Mouse (Mus musculus): ENCODE data around the gene Gm11032.
"Not testable (repeated sequence)": the region's sequence is repeated elsewhere in the genome, so short reads cannot be mapped to it uniquely, and the experiment has no call there.

Gm11032 gene

DNA sequence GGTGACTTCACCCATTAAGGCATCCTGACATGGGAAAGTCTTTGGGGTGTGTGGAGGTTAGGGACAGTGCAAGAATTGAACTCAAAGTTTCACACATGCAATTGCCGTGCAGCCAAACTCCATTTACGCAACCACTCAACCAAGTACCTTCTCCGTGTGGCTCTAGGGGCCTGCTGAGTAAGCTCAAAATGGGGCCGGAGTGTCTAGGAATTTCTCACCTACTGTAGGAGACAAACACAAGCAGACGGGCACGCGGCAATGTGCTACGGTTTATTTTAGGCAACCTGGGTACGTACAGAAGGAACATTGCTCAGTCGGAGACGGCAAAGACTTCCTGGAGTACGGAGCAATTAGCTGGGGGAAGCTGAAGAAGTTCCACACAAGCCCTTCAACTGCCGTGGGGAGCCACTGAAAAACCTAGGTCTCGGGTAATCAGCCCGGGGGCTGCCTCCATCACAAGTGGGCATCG is at the start of gene Gm11032:
Gene Gm11032, plus strand, starts transcription at position 51 of the 469 bp plus-strand sequence.
- no peak for DNase-seq (ENCODE audit: low spot score)

DNA sequence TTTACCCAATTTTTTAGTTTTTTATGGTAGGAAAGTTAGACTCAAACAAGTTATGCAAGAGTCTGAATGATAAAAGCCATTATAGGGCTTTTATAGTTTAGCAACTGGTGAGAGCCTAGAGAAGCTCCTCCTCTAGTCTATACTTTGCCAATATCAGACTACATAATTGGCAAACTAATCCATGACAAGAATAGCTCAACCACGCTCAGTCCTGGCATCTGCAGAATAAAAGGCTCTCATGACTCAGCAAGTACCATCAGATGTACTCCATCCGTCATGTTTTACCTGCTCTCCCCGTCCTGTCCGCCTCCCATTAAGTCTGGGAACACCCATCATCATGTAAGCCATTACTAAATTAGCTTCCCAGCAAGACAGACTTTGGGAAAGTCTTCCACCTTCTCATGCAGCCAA is 48.4 kb upstream of the Gm11032 start:
- no peak for DNase-seq (ENCODE audit: low spot score)

DNA sequence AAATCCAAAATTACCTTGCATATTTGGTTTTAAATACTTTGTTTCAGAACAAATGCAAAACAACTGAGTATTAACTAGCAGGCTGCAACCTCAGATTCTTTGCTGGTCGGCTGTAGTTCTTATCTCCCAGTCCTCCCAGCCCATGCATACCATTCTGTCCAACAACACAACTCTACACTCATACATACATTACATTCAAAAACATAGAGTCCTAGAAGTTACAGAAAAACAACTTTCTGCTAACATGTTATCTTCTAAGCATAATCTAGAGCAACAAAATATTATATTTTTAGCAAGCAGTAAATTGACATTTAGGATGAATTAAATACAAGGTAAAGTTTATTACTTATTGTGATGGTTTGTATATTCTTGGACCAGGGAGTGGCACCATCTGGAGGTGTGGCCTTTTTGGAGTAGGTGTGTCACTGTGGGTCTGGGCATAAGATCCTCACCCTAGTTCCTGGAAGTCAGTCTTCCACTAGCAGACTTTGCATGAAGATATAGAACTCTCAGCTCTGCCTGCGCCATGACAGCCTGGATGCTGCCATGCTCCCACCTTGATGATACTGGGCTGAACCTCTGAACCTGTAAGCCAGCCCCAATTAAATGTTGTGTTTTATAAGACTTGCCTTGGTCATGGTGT is 43.7 kb upstream of the Gm11032 start:
- DNase-seq (ENCODE audit: low spot score), result not testable (repeated sequence)

DNA sequence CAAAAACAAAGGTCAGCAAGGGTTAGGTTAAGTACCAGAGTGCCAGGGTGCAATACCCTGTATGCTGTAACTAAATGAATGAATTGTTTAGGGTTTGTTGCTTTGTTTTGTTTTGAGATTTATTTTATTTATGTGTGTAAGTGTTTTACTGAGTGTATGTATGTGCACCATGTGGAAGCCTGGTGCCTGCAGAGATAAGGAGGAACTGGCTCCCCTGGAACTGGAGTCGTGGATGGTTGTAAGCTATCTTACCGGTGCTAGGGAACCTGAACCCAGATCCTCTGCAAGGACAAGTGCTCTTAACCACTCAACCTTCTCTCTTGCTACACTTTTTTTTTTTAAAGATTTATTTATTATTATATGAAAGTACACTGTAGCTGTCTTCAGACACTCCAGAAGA is 42.8 kb upstream of the Gm11032 start:
- DNase-seq (ENCODE audit: low spot score), result no peak

DNA sequence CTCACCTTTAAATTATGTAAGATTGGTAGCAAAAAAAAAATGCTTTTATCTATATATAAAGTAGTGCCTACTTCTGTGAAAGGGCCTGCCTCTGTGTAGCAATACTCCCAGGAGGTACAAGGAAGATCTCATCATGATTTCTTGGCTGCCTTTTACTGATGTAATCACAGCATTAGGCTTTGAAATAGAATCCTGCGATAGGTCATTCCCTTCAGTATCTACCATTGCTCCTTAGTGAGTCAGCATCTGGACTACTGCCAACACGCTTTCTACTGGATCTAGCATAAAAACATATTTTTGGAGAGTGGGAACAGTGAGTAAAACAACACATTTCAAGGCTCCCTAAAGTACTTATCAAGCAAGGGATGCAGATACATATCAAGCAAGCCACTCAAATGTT is 41.2 kb upstream of the Gm11032 start:
- no peak for DNase-seq (ENCODE audit: low spot score)

DNA sequence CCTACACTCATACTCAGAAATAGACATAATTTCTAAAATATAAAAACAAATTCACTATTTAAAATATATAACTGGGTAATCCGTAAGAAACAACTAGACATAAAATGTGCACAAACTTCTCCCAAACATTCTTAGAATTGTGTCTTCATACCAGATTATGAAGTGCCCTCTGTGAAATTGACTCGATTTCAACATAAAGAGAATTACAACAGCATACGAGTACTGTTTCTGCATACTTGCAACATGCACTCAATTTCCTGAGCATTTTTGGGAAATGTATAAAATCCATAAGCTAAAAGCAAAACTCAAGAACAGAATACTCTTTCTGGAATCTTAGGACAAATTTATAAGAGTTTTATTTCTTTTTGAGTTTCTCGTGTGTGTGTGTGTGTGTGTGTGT is 28.1 kb upstream of the Gm11032 start:
- no peak for DNase-seq (ENCODE audit: low spot score)

DNA sequence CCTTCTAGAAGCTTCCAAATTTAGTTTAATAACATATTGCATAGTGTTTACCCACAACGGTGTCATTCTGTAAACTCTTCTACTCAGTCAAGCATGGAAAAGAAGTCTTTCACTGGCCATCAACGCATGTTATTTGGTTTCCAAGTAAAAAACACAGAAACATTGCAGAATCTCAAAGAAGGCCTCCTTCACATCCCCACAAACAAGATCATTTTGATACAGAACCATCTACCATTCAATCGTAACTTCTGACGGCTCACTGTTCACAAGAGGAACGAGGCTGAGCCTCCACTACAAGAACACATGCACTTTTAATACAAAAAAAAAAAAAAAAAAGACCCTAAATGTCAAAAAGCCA is 26.4 kb upstream of the Gm11032 start:
- DNase-seq (ENCODE audit: low spot score), result no peak

DNA sequence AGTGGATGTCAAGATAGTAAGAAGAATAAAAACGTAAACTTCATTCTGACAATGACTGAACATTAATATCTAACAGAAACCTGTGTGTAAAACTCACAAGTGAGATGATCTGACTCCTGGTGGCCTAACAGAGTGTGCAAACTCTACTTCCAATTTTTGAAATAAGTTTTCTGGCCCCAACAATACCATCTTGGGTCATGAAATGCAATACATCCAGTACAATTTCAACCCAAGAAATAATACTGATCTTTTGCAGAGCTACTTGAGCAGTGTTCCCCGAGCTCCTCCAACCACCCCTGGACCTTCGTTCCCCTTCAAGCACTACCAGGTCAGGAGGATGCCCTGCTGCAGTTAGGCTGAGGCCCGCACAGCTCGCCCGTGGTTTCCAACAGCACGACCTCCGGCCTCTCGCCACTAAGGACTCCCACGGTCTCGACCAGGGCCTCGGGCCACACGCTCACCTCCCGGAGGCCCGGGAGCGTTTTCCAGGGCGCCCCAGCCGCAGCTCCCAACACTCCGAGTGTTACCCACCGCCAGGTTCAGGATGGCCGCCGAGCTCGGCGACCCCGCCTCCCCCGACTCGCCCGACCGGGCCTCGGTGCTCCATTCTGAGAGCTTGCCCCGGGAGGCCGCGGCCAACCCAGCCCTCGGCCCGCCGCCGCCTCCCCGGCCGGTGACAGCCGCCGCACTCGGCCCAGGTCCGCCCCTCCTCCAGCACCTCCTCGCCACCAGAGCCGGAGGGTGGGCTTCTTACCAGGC is 25.8 kb upstream of the Gm11032 start:
- DNase-seq (ENCODE audit: low spot score), result peak; percentile 82

DNA sequence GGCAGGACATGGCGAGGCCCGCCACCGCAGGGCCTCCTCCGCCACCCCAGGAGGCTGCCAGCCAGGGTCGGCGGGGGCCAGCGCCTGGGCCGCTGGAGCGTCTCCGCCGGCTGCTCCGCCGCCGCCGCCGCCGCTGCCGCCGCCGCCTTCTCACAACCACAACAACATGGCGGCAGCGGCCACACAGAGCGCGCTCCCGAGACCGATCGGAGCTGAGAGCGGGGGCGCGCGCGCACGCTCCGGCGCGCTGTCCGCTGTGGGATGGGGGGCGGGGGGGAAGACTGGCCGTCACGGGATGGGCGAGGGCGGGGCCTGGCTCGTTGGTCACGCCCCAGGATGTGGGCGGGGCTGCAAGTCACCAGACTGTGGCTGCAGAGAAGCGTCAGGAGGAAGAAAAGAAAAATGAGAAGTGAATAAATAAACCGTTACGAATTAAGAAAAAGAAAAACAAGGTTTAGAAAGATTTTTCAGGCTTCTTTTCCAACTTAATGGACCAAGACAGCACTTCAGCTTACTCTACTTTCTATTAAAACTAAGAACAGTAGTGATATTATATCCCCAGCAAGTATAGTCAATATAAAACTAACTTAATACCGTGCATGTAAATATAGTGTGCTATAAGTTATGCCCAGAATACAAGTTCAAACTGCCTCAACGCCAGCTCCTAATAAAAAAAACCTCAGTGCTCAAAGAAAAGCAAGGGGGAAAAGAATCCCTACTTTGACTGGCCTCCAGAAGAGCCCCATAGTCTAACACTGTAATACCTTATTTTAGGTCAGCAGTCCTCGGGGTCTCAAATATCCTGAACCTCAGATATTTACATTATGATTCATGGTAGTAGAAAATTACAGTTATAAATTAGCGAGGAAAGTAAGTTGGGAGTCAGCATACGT is 25.0 kb upstream of the Gm11032 start, which contains the start of gene Mtmr3:
Gene Mtmr3, minus strand, starts transcription at position 256 of the 893 bp plus-strand sequence.
- peak; percentile 94 for DNase-seq (ENCODE audit: low spot score)

DNA sequence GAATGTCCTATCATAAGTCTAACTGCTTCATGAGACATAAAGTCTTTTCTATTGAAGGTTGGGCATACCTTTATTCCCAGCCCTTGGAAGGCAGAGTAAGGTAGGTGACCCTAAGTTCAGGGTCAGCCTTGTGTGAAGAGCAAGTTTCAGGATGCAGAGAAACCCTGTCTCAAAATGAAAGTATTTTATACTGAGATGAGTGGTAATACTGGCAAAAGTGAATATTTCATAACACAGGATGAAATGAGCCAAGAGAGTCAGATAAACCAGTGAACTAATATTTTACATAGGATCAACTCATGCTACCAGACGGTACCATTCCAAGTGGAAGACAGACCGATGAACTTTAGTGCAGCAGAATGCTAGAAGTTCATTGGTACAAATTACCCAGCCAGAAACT is 21.5 kb upstream of the Gm11032 start:
- no peak for DNase-seq (ENCODE audit: low spot score)

DNA sequence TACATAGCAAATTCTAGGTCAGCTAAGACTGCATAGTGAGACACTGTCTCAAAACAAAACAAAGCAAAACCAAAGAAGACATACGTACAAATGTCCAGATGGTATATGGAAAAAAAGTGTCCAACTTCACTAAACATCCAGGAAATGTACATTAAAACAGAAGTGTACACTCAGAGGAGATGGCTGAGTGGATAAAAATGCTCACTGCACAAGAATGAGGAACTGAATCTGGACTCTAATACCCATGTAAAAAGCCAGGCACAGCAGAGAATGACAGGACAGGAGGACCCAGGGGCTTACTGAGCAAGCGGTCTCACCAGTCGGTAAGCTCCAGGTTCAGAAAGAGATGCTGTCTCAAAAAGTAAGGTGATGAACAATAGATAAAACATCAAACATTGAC is 20.0 kb upstream of the Gm11032 start:
- DNase-seq (ENCODE audit: low spot score), result no peak

DNA sequence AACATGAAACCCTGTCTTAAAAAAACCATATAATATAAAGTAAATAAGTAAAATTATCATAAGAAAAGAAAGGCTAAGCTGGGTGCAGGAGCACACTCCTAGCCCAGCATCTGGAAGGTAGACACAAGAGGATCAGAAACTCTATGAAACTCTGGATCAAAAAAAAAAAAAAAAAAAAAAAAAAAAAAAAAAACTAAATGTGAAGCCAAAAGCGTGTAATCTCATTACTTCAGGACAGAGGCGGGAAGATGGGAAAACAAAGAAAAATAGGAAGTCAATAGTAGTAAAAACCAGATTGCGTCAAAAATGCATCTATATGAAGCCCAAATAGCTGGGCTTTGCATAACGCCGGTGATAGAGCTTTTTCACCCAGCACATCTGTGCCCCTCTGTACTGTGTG is 18.0 kb upstream of the Gm11032 start:
- no peak for DNase-seq (ENCODE audit: low spot score)

DNA sequence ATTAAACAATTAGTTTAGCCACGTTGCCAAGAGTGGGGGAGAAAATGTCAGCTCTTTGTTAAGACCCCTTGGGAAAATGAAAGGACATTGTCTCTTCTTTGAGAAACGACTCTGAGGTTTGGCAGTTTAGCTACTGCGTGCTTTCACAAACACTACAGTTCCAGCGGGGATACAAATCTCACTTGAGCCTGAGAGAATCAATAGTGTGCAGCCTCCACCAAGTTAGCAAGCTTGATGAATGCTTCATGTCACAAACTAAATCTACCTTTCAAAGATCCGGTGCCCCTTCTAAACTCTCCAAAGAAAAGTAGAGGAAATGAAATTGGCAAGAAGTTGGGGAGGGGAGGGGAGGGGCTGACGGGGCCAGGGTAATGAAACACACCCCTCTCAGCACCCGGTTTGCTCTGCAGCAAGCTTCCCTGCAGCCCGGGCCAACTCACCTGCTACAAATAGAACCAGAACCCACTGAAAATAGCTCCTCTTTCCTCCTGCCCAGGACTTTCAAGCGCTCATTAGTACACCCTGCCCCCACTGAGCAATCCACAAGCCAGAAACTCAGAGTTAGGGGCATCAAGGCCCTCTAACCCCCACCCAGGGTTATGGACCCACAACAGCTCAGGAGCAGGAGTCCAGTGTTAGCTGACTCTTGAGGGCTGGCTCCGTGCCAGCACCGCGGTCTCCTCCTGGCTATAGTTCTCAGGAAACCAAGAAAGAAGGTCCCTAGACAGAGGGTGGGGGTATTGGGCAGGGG is 17.0 kb upstream of the Gm11032 start:
- no peak for DNase-seq (ENCODE audit: low spot score)

DNA sequence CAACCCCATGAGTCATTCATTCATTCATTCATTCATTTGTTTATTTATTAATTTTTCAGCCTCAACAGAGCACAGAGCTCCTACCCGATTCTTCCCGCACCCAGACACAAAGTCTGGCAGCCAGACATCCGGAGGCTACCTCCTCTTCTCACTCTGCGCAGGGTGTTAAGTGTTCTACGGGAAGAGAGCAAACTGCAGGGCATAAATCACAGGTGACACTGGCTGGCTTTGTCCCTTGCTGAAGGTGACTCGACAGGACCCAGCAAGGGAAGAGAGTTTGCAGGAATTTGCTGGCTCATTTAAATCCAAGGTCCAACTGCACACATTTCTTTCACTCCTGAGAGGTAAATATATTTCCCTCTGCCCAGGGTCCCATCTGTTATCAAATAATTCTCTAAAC is 15.4 kb upstream of the Gm11032 start:
- DNase-seq (ENCODE audit: low spot score), result no peak

DNA sequence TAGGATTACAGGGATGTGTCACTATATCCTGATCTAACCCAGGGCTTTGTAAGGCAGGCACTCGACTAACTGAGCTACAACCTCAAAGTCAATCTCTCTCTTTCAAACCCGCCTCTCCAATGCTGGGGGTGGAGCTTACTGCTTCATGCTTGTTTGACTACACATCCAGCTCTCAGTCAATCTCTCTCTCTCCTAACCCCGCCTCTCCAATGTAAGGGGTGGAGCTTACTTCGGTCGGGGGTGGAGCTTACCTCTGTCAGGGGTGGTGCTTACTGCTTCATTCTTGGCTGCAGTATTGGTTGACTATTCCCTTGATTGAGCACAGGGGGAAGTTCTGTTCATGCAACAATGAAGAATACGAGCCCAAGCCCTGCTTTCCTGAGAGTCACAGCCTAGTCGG is 14.5 kb upstream of the Gm11032 start:
- no peak for DNase-seq (ENCODE audit: low spot score)

DNA sequence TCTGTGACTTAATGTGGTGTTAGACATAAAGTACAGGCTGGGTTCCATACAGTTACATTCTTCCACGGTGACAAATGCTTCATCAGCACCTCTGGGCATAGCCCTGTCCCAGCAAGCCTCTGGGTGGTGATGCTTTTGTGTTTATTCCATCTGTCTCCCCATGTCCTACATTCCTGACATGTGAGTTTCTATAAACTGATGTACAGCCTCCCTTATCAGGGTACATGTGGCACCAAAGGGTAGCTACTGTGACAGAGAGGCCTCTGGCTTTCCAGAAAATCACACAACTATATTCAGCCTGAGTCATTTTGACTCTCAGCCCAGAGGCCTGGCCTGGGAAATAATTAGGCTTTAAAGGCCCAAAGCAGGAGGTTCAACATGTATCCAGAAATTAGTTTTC is 13.3 kb upstream of the Gm11032 start:
- no peak for DNase-seq (ENCODE audit: low spot score)

DNA sequence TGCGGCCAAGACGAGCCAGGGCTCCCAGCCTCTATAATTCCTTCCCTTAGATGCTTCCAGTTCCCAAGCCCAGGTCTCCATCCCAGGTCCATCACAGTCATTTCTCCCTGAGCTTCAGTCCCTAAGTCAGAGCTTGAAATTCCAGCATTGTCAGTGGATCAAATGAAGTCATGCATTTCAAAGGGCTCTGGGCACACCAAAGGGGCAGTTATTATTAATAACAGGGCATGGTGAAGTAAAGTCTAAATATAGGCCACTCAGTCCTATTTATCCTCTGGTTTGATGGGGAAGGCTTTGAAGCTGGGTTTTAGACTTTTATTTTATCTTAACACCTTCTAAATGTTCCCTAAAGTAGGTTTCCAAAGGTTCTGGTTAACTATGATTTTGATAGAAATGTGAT is 8.0 kb upstream of the Gm11032 start:
- no peak for DNase-seq (ENCODE audit: low spot score)

DNA sequence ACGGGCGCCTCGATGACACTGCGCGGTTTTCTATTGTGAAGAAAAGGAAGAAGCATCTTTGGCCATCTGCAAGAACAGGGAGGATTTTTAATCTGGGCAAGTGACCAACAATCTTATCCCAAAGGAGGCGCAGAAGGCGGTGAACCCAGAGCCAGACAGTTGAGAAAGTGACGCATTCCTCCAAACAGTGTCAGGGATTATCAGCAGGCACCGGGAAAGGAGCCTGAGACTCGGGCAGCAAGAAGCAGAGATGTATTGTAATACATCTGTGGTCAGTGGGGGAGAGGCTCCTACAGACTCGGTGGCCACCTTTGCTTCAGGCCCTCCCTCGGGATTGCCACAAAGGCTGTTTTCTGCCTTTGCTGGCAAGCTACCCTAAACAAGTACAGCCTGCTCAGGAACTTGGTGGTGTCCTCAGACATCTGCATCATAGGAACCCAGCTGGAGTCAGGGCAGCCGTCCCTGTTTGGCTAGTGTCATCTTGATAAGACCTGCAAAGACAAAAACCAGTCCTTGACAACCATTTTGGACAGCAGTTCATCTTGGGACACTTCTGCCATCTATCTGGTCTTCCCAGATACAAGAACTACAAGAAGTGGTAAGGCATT is 738 bp downstream of the Gm11032 start:
- peak; percentile 85 for DNase-seq (ENCODE audit: low spot score)

DNA sequence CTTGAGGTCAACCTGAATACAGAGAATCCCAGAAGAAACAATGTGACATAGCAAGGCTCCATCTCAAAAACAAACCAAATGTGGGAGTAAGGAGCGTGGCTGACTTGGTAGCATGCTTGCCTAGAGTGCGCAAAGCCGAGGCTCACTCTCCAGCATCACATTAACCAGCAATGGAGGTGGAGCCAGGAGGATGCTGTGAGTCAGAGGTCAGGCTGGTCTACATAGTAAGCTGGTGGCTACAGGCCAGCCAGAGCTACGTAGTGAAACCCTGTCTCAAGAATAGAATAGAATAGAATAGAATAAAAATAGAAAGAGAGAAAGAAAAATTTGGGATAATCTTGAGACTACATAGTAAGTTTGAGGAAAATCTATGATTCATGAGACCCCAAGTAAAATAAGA is 2.0 kb downstream of the Gm11032 start:
- peak; percentile 61 for DNase-seq (ENCODE audit: low spot score)

DNA sequence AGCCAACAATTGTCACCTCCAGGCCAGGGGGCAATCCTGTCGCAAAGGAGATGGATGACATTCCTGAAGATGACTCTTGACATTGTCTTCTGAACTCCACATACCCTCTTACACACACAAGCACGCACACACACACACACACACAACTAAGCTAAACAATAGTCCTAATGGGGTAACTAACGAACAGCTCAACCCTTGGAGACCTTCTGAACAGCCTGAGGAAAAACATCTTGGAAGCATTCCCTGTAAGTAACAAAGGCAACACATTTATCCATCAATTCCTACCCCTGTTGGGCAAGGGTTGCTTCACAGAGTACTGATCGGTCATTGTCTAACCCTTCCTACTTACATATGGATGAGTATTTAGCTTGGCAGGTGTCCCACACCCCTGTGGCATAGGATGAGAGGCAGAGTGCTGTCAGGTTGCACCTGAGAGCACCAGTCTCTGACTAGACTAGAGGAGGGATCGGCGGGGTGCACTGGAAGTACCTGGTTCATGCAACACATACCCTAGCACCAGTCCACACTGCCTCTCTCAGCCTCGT is 2.6 kb downstream of the Gm11032 start:
- no peak for DNase-seq (ENCODE audit: low spot score)

DNA sequence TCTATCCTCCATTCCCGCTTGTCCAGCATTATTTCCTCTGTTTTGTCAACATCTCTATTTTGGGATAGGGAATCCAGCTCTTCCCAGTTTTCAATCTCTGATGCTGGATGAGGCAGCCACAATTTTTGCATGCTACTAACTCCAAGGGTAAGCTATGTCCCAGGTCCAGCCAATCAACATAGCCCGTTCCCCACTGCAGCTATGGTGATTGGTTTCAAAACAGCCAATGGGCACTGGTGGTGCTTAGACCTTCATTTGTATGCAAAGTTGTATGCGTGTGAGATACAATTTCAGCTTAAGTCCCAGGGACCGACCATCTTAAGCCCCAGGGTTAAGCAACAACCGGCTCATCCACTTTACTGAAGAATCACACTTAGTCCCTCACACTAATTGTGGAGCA is 3.1 kb downstream of the Gm11032 start:
- DNase-seq (ENCODE audit: low spot score), result no peak
